Mouse (Mus musculus): Measurements from ENCODE around the gene Cd209c. TPM values are rescaled to one million over a fixed set of nuclear protein-coding genes. Genes with fewer than 3 reads are reported as not detected.

Cd209c gene
- total RNA-seq (2017), result 1.1 TPM in 1 of 2 replicates, not detected in the other

DNA sequence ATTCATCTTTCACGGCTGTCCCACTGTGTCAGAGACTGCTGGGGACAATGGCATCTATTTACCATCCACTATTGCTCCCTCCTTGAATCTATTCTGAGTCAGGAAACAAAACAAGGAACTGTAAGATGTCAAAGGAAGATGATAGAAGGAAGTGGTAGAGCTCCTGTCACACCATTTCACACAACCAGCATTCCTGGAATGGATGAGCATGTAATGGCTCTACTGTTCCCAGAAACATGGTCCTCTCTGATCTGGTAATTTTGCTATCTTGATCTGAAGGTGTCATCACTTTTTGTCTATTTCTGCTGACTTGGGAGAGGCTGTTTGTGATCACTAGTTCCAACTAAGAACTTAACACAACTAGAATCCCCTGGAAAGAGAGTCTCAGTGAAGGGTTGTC lies at the start of gene Cd209c:
Gene Cd209c (minus strand): TSS at position 101 of the 400 bp plus-strand sequence.
- no peak for ATAC-seq (replicated peaks; ENCODE audit: low read depth, poor library complexity, severe bottlenecking)

DNA sequence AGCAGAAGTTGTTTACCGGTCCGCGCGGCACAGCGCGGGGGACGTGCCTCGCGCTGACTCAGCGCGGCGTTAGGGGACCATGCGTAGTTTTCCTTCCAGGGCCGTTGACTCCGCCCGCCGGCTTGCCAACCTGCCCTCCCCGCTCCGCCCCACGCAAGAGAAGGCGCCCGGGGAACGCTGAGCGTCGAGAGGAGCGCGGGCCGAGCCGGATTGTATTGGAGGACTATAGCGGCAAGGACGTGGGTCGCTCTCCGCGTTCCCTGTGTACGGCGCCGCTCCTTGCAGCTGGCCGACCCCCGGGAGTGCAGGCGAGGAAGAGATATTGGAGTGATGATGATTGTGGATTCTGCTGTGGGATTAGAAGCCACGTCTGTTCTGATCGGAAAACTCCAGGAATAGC lies 39.7 kb upstream of the Cd209c start:
- ATAC-seq (replicated peaks; ENCODE audit: low read depth, poor library complexity, severe bottlenecking), result no peak

DNA sequence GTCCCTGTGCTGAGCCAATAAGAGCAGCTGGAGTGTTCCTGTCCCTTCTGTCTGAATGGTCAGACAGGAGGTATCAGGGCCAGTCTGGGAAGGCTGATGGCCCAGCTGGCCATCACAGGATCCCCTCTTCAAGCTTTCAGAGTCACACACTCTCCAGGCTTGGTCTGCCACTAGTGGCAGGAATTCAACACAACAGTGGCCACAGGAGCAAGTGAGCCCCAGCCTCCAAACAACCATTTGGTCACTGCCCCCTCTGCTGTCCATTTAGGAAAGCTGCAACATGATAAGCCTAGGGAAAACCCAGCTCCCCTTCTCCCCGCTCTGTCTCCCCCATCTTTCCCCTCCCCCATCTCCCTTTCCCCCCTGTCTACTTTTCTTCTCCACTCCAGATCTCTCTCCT lies 1.5 kb upstream of the Cd209c start:
- ATAC-seq (replicated peaks; ENCODE audit: low read depth, poor library complexity, severe bottlenecking), result peak; percentile 100

DNA sequence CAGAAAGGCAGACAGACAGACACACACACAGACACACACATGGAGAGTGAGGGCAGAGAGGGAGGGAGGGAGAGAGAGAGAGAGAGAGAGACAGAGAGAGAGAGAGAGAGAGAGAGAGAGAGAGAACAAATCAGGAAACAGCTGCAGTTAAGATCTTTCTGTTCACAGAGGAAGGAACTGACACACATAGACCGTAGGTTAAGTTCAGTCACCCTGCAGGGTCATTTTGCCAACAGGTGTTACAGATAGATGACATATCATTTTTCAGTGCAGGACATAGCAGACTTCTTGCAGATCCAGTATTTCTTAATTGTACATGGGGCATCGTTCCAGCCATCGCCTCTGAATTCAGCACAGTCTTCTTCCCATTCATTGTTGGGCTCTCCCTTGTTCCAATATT lies 14.5 kb downstream of the Cd209c start:
- ATAC-seq (replicated peaks; ENCODE audit: low read depth, poor library complexity, severe bottlenecking), result no peak

DNA sequence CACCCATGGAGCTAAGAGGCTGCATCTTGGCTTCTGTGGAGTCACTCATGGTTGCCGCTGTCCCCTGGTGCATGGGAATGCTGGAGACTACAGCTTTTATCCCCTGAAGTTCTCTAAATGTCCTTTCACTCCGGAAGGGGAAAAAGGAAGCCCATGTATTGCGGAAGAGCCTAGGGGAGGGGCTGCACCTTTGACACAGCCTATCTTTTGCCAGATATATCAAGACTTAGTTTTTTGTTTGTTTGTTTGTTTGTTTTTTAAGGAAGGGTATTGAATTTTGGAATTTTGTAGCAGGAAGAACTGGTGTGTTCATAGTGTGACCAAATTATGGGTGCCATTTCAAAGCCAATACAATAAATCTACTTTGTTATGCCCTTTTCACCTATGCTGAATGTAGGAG lies 27.8 kb downstream of the Cd209c start, which contains the start of gene Cd209b:
Gene Cd209b (minus strand): TSS at position 101 of the 400 bp plus-strand sequence.
- no peak for ATAC-seq (replicated peaks; ENCODE audit: low read depth, poor library complexity, severe bottlenecking)

Other genes starting within 250 kb of the Cd209c start
- not detected in 2 replicates for gene Clec4g, start 234.1 kb downstream of the Cd209c start, total RNA-seq (2017)
- 0.27 and 1.2 TPM in 2 replicates for gene Cd209a, start 205.8 kb downstream of the Cd209c start, total RNA-seq (2017)
- not detected in 2 replicates for gene Cd209e, start 100.4 kb downstream of the Cd209c start, total RNA-seq (2017)
- not detected in 2 replicates for gene Cd209d, start 76.2 kb downstream of the Cd209c start, total RNA-seq (2017)
- not detected in 2 replicates for gene Cd209b, start 27.9 kb downstream of the Cd209c start, total RNA-seq (2017)
- gene Cd209f, start 151.1 kb upstream of the Cd209c start, total RNA-seq (2017), result not detected in 2 replicates
- gene Cd209g, start 179.4 kb upstream of the Cd209c start, total RNA-seq (2017), result not detected in 2 replicates
- gene Evi5l, start 211.8 kb upstream of the Cd209c start, total RNA-seq (2017), result 11.1 and 12.1 TPM in 2 replicates